Mouse (Mus musculus): Measurements from ENCODE around the gene Ikzf1.

GRCm38 (mm10) chr11:11763211-11763666, 78.4 kb downstream of the Ikzf1 start:
- TF ChIP-seq CTCF (IDR thresholded peaks at IDR 0.05) (no peak), EP300 (IDR thresholded peaks at IDR 0.05; ENCODE audit: insufficient read depth, low read depth, low read length) (no peak)
